Mouse (Mus musculus) kidney, postnatal 14 days (tissue): Measurements from ENCODE around the gene Tecr.

Experiments
- DNase-seq: peaks from one replicate; pipeline ENCODE4 v3.0.0; 2022; ENCODE audit warnings: mixed read lengths

Tecr gene

DNA sequence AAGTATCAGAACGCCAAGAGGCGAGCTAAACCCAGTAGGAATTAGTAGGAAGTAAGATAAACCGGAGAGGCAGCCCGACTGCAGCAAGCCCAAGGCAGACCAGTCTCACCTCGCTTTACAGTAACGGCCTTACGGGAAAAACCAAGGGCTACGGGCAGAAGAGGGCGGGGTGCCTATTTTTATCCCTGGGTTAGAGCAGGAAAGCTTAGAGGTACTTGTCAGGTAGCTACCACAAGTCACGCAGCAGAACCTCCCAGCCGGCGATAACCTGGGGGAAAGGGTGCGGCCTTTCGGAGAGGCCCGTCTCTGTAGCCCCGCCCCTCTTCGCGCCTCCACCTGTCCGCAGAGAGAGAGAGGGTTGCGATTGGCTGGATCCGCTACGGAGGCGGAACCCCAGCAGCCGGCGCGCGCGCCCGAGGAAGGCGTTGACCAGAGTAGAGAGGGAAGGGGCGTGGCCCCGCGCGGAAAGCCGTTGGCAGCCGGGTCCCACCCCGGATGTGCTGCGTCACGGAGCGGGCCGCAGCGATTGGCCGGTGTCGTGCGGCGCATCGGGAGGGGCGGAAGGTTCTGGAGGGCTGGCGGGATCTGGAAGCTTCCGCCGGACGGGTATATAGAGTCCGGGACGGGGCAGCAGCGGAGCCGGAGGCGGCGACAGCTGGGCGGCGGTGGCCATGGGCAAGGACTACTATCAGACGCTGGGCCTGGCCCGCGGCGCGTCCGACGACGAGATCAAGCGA is at the start of gene Tecr, which contains the start of gene Dnajb1:
Gene Tecr (minus strand): TSS at position 311 of the 737 bp plus-strand sequence.
Gene Dnajb1 (plus strand): TSS at position 533 of the 737 bp plus-strand sequence.
- peak; percentile 100 for DNase-seq

DNA sequence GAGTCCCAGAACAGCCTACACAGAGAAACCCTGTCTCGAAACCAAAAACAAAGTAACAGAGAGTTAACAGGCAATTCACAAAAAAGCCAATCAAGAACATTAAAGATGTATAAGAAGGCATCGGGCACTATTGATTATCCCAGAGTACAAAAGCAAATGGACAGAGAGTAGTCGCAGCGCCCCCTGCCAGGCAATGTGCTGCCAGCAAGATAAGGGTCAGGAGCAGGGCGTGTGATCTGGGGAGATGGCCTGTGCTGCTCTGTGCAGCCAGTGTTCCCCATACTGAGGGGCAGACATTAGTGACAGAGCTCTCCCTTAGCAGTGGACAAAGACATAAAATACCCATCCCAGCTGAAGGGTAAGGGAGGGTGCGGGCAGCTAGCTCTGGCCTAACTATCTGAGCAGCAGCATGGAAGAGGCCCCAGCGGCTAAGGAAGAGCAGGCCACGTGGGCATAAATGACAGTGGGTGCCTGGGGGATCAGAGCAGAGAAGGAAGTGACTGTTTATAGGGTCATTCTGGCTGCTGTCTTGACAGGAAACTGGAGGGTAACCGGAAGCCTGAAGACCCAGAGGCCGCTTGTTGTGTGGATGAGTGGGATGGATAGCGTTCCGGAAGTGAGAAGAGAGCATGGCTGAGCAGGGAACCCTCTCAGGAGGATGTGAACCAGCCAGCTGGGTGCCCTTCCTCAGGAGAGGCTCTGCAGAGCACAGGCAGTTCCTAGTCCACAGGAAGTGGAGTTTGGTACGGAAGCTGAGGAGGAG is 48.9 kb upstream of the Tecr start:
- DNase-seq, result peak; percentile 66

DNA sequence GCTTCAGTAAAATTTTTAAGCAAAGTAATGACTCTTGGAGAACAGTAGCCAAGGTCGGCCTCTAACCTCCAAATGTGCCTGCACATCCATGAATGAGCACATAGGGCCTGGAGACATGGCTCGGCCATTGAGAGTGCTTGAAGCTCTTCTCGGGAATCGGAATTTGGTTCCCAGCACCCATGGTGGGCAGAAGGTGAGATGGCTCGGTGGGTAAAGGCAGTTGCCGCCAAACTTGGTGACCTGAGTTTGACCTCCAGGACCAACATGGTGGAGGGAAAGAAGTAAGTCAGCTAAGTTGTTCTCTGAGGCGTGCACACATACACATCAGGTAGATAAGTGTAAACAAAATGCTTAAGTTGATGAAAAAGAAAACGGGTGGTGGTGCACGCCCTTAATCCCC is 48.3 kb upstream of the Tecr start:
- DNase-seq, result no peak

DNA sequence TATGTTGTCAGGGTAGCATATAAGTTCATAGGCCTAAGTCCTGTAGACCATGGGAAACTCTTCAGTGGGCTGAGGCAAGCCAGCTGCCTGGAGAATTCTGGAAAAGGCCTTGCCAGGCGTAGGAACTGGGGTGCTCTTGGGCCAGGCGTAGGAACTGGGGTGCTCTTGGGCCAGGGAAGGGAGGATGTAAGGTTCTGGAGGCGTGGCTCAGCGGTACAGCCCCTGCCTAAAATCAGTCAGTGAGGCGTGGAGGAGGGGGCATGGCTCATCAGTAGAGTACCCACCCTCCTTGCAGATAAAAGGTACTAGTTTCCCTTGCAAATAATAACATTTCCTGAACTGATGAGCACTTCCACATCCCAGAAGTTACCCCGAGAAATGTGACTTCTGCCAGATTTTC is 47.0 kb upstream of the Tecr start:
- no peak for DNase-seq

DNA sequence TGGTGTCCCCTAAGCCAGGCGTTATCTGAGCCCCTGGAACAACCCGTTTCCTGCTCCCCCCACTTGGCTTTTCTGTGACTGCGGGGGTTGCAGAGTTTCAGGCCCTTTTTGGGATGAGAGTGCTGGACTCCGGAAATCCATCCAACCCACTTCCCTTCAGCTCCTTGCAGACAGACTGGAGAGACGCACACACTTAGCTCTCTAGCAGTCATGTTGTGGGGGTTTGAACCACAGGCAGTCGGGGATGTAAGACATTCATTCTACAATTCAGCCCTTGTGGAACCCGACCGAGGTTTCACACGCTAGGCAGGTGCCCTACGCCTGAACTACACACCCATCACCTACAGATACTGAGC is 45.9 kb upstream of the Tecr start:
- DNase-seq, result no peak

DNA sequence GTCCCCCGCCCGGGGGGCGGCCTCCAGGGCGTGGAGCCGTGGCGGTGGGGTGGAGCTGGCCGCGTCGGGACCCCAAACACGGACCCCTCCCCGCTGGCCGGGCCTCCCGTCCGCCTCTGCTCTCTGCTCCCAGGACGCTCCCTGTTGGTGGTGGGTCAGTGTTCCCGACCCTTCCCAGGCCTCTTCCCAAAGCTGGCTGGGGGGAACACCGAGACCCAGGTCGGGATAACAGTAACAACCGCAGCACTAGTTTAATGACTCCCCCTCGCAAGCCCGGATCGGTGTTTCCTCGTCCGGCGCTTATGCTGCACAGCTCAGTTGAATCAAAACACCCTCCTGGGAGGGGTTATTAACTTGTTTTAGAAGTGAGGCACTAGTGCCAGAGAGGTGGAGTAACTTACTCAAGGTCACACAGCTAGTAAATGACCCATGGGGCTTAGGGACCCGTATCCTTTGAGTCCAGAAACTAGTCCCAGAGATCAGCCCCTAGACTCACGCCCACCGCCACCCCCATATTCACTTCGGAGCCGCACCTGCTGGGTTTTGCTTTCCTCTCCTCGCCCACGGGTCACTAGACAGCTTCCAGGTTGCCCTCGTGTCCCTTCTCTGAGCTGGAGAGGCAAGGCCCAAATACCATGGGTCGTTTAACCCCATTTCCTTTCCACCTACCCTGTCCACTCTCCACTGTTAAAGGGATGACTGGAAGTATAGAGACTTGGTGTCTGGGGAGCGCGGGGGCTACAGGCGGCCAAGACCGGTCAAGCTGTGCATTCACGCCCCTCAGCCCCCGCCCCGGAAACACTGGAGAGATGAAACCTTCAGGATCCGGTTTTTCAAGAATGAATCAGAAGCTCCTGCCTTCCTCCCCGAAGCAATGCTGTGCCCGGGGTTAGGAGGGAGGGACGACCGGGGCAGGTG is 45.2 kb upstream of the Tecr start:
- no peak for DNase-seq

DNA sequence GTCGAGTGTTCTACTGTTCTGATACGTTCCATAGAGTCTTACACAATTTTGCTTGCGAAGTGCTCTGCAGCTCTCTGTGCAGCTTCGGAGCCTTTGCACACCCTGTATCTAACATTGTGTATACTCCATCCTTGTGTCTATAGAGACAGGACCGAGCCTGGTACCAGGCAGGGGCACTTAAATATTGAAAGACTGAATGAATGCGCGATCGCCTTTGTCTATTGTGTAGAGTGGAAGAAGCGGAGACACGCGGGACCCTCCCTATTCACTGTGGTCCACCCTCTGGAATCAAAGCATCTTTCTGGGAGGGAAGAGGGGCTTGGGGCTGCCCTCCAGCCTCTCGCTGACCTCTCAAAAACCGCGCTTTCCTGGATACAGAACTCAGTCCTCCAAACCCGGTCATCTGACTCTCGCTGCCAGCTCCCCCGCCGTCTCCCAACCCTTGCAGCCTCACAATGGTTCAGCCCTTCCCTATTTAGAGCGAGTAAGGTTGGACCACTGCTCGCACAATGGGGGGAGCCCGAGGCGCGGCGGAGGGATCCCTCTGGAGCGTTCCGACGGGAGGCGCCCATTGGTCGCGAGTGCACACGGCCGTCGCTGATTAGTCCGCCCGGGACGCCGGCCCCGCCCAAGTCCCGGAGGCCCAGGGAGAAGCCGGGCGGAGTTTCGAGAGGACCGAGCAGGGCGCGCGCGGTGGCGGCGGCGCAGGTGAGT is 44.4 kb upstream of the Tecr start, which contains the start of gene Gipc1:
Gene Gipc1 (plus strand): TSS at position 648 of the 714 bp plus-strand sequence.
- peak; percentile 98 for DNase-seq

GRCm38 (mm10) chr8:83649699-83650098 is 41.9 kb upstream of the Tecr start:
- no peak for DNase-seq

- no peak for DNase-seq
Observed at GRCm38 (mm10) chr8:83648031-83648430, 40.3 kb upstream of the Tecr start.

- DNase-seq, result no peak
Observed at GRCm38 (mm10) chr8:83647511-83647910, 39.7 kb upstream of the Tecr start.

- DNase-seq, result no peak
Observed at GRCm38 (mm10) chr8:83639649-83640048, 31.9 kb upstream of the Tecr start.

DNA sequence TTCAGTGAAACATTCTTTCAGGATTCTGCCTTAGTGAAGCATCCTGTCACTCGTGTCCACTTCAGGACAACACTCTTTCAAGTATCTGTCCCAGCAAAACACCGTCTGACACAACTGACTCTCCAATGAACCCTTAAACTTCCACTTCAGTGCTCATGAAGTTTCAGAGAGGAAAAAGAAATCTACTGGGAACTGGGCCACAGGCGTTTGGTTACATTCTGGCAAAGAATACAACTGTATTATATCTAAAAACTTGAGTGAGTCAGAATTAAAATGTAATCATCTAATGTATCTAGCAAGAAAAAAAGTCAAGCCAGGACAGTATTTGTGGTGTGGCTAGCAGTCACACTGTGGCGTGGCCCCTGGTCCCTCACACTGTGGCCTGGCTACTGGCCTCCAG is 31.1 kb upstream of the Tecr start:
- DNase-seq, result no peak

- DNase-seq, result no peak
Observed at GRCm38 (mm10) chr8:83632083-83632707, 24.4 kb upstream of the Tecr start.

GRCm38 (mm10) chr8:83625676-83626299 is 18.0 kb upstream of the Tecr start:
- DNase-seq, result no peak

- DNase-seq, result peak; percentile 57
Observed at GRCm38 (mm10) chr8:83624739-83625138, 17.0 kb upstream of the Tecr start.

GRCm38 (mm10) chr8:83623549-83623948 is 15.8 kb upstream of the Tecr start:
- no peak for DNase-seq

DNA sequence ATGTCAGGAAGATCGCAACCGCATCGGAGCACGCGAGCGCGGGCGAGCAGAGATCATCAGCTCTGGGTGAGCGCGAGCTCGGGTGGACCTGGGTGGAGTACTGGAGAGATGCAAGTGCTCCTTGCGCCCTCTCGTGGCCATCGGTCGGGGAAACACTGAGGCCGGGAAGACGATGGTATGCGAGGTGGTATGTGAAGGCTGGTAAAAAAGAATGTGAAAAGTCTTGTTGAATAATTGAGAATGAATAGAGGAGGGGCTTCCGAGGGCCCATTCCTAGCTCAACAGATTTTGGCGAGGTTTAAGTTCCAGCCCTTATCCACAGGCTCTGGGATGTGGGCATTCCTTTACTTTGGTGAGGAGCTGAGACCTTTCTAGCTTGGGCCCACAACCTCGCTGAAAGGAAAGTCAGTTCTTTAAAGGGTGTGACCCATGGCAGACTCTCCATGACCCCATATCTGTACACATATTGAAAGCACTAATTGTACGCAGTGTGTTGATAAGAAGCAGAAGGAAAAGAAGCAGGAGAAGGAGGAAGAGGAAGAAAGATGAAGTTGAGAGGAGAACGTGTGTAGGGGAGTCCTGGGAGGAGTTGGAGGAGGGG is 14.7 kb upstream of the Tecr start:
- peak; percentile 91 for DNase-seq

GRCm38 (mm10) chr8:83621691-83622388 is 14.1 kb upstream of the Tecr start:
- DNase-seq, result no peak

DNA sequence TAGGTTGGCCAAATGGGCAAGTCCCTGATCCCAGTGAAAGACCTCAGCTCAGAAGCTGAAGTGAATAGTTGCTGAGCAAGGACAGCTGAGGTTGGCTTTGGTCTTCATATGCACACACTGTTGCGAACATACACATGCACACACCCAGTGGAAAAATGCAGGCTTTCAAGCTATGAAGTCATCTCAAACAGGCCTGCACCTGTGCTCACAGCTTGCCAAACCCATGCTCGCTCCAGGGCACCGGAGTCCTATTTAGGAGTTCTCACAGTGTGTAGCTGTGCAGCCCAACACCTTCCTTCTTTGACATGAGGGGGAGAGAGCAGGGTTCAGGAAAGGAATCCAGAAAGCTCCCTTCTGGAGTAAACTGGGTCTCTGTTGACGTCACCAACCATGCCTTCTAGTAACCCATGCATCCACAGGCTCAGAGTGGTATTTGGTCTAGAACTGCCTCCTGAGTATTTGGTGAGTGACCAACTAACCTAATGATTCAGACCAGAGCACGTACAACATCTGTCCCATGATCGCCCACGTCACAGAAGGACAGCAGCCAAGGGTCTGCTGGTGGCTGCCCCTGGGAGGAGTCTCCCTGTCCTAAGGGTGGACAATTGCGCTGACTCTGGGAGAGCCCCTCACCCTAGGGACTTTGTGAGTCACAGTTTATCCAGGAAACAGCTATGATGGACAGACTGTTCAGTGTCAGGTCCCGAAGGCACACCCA is 12.0 kb upstream of the Tecr start:
- no peak for DNase-seq

DNA sequence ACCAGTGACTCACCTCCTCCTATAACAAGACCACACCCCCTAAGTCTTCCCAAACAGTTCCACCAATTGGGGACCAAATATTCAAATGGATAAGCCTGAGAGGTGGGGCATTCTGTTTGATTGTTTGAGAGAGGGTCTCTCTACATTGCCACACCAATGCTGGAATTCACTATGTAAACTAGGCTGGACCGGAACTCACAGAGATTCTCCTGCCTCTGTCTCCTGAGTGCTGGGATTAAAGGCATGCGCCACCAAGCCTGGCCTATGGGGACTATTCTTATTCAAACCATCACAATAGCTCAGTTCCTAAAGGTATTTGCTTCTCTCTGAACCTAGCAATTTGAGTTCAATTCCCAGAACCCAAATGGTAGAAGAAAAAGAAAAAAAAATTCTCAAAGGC is 10.8 kb upstream of the Tecr start:
- DNase-seq, result no peak
